In the genomic region with DNA sequence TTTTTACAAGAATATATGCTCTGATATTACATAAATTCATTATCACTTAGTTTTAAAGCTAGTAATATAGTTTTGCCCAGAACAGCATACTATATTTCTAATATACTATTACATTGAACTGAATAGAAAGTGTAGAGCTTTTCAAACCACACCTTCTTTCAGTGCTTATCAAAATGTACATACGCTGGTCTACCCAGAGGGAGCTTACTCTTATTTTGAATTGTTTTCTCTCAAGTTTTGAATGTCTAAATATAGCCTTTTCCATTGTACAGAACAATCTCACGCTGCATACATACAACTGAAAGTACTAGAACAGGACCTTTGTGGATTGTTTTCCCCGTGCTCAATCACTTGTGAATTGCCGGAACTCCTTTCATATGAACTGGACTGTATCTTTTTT, we compare ENCODE assay signal across 12 mouse cellular contexts.
"Had no signal": no experiment of that assay in that cellular context is flagged by ENCODE, and none has a peak within 500 bp of the region (broad histone marks: within the 10 kb centered on the region; RNA-seq: fewer than 3 reads in every experiment).

No protein-coding gene starts in this region.

- H3K36me3 ChIP-seq: intestine, embryonic 15.5 days; limb, embryonic 10.5 days; midbrain, embryonic 10.5 days; neural tube, embryonic 15.5 days; stomach, embryonic 15.5 days had no signal

- H3K4me2 ChIP-seq: intestine, embryonic 15.5 days; neural tube, embryonic 15.5 days; stomach, embryonic 15.5 days had no signal

- H3K27ac ChIP-seq: intestine, embryonic 15.5 days; left cerebral cortex, adult 2 months; limb, embryonic 10.5 days; midbrain, embryonic 10.5 days; neural tube, embryonic 15.5 days; stomach, embryonic 15.5 days had no signal

- ATAC-seq: intestine, embryonic 15.5 days had no signal

- H3K4me1 ChIP-seq: intestine, embryonic 15.5 days; limb, embryonic 10.5 days; midbrain, embryonic 10.5 days; neural tube, embryonic 15.5 days; stomach, embryonic 15.5 days had no signal

- DNase-seq: kidney, adult 18-20 months; kidney, postnatal 14 days; midbrain, embryonic 14.5 days; spleen, adult 18-20 months; thymus, postnatal 4 days had no signal

- H3K27me3 ChIP-seq: intestine, embryonic 15.5 days; neural tube, embryonic 15.5 days; stomach, embryonic 15.5 days had no signal

- H3K9ac ChIP-seq: intestine, embryonic 15.5 days; neural tube, embryonic 15.5 days; stomach, embryonic 15.5 days had no signal

- H3K4me3 ChIP-seq: intestine, embryonic 15.5 days; left cerebral cortex, adult 2 months; limb, embryonic 10.5 days; midbrain, embryonic 10.5 days; myocyte; neural tube, embryonic 15.5 days; stomach, embryonic 15.5 days had no signal

- H3K9me3 ChIP-seq: intestine, embryonic 15.5 days; limb, embryonic 10.5 days; midbrain, embryonic 10.5 days; neural tube, embryonic 15.5 days; stomach, embryonic 15.5 days had no signal
